Mouse (Mus musculus) brain, adult 10 weeks (tissue): ENCODE data around the gene Angptl8. TPM values are rescaled to one million over a fixed set of nuclear protein-coding genes. Genes with fewer than 3 reads are reported as not detected.

Experiments used
- polyA plus RNA-seq: library from polyadenylated mRNA; stranded (reverse); fragments of 350-450 nt; fragmentation: Illumina TruSeq; extraction: RNeasy Lipid Tissue Mini Kit (QIAGEN cat#74804); gene quantifications from one replicate; pipeline ENCODE4 v1.2.3, GENCODE M21; 2015; ENCODE audit warnings: low read depth, low replicate concordance

The Angptl8 gene
- not detected for polyA plus RNA-seq

DNA sequence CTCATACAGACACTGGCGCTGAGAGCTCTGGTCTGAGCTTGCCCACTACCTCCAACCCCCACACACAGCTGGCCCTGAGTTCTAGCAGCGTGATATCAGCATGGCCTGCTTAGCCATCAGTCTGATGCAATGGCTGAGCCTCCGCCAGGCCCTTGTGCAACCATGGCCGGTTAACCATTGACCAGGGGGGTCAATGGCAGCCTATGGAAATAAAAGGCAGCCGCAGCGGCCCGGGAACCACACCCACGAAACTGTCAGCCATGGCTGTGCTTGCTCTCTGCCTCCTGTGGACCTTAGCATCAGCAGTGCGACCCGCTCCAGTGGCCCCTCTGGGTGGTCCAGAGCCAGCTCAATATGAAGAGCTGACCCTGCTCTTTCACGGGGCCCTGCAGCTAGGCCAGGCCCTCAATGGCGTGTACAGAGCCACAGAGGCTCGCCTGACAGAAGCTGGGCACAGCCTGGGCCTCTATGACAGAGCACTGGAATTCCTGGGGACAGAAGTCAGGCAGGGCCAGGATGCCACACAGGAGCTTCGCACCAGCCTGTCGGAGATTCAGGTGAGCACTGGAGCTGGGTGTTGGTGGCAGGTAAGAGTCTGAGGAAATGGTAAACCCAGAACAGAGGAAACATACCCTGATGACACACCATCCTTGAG, at the start of gene Angptl8:
Gene Angptl8 (plus strand): TSS at position 253 of the 655 bp plus-strand sequence.

DNA sequence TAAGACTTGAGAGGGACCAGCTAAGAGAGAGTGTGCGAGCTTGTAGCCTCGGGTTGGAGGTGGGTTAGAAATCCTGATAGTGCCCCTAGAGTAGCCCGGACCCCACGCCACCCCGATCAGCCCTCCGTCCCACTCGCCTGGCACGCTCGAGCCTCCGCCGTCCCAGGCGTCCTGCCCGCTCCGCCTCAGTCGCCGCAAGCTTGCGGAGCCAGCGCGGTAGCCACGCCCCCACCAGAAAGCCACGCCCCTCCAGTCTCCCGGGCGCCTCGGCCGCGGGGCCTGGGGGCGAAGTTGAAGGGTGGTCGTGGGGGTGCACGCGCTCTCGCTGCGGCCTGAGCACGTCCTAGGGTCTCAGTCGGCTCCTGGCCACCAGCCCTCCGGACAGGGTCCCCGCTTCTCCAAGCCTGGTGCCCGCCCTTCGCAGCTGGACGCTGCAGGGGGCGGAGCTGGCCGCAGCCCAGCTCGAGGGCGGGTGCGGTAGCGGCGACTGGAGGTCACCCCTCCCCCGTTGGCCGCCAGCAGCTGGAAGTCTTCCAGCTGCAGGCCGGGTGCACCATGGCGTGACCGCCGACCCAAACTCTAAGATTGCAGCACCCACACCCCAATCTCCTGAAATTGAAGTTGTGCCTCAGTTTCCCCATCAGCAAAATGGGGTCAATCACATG, 36.8 kb upstream of the Angptl8 start, which contains the start of gene Kank2:
Gene Kank2 (minus strand): TSS at position 400 of the 665 bp plus-strand sequence.

DNA sequence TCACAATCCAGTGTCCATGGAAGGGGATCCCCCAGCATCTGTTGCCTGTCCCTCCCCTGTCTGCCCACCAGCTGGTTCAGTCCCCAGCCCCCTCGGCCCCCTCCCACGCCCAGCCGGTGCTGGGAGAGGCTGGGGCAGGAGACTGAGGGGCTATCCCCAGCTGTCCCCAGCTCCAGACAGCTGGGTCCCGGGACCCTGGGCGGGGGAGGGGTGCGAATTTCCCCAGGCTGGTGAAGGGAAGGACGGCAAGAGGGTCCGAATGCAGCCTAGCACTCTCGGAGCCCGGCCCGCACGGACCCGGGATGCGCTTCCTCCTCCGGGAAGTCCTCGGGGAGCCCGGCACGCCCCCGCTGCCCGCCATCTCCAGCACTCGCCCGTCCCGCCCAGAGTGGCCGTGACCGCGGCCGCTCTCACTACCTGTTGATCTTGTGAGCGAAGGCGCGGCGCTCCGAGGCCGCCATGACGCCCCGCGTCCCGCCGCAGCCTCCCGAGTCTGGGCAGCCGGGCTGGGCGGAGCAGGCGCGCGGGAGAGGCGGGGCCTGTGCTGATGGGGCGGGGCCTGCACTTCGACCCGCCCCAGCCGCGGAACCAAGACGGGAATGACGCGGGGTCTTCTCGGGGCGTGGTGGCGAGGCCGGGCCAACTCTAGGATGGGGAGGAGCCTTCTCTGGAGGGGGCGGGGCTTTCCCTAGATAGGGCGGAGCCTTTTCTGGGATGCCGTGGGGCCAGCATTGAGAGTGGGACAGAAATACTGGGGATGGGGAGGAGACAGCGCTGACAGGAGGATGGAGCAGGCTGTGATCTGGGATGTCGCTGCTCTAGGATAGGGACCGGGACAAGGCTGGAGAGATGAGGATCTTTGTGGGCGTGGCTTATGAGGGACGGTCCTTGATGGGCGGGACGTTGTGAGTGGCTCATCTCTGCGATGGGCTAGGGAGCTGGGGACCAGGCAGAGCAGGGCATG, 17.1 kb downstream of the Angptl8 start, which contains the start of gene Dock6:
Gene Dock6 (minus strand): TSS at position 508 of the 964 bp plus-strand sequence.

Other genes with a start within 250 kb of the Angptl8 start
- gene Timm29, start 242.8 kb upstream of the Angptl8 start, polyA plus RNA-seq, result 49.5 TPM
- gene Yipf2, start 242.7 kb upstream of the Angptl8 start, polyA plus RNA-seq, result 24.2 TPM
- 58.5 TPM for gene Smarca4, start 219.3 kb upstream of the Angptl8 start, polyA plus RNA-seq
- 12.1 TPM for gene Ldlr, start 112.0 kb upstream of the Angptl8 start, polyA plus RNA-seq
- 3.1 TPM for gene Spc24, start 75.2 kb upstream of the Angptl8 start, polyA plus RNA-seq
- 6.3 TPM for gene Kank2, start 36.8 kb upstream of the Angptl8 start, polyA plus RNA-seq
- gene Dock6, start 17.1 kb downstream of the Angptl8 start, polyA plus RNA-seq, result 14.2 TPM
- gene Rab3d, start 82.7 kb downstream of the Angptl8 start, polyA plus RNA-seq, result 6.5 TPM
- 17.4 TPM for gene Ccdc159, start 92.0 kb downstream of the Angptl8 start, polyA plus RNA-seq
- gene Tmem205, start 92.0 kb downstream of the Angptl8 start, polyA plus RNA-seq, result 55.2 TPM
- gene Plppr2, start 101.5 kb downstream of the Angptl8 start, polyA plus RNA-seq, result 109 TPM
- gene Swsap1, start 120.2 kb downstream of the Angptl8 start, polyA plus RNA-seq, result 17.0 TPM
- 11.1 TPM for gene Epor, start 128.0 kb downstream of the Angptl8 start, polyA plus RNA-seq
- gene Rgl3, start 153.9 kb downstream of the Angptl8 start, polyA plus RNA-seq, result 1.7 TPM
- gene Ccdc151, start 167.1 kb downstream of the Angptl8 start, polyA plus RNA-seq, result 5.1 TPM
- gene Prkcsh, start 167.3 kb downstream of the Angptl8 start, polyA plus RNA-seq, result 85.6 TPM
- gene Elavl3, start 216.5 kb downstream of the Angptl8 start, polyA plus RNA-seq, result 107 TPM
- gene Gm49318, start 235.7 kb downstream of the Angptl8 start, polyA plus RNA-seq, result 1.0 TPM
- gene Zfp653, start 235.9 kb downstream of the Angptl8 start, polyA plus RNA-seq, result 18.0 TPM
- 63.5 TPM for gene Ecsit, start 249.9 kb downstream of the Angptl8 start, polyA plus RNA-seq